Mouse (Mus musculus): ENCODE results near the gene Jph2.
"Not testable (repeated sequence)": the region's sequence is repeated elsewhere in the genome, so short reads cannot be mapped to it uniquely, and the experiment has no call there.

Gene Jph2

DNA sequence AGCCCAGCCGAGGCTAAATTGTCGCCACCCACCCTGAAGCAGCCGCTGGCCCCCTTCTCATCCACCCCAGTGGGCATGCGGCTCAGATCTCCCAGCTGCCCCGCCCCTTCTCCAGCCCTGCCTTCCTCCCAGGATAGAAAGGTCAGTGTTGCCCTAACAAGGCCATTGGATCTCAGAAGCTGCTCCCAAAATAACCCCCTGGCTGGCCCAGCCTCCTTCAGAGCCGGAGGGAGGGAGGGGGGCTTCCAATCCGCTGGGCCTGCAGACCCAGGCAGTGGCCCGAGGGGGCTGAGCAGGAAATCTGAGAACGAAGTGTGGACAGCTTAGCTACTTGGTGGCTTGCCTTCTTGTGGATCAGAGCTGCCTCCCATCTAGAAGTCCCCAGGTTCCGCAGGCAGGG, at the start of gene Jph2:
Gene Jph2 (minus strand): TSS at position 89 of the 400 bp plus-strand sequence.
- DNase-seq = no peak

DNA sequence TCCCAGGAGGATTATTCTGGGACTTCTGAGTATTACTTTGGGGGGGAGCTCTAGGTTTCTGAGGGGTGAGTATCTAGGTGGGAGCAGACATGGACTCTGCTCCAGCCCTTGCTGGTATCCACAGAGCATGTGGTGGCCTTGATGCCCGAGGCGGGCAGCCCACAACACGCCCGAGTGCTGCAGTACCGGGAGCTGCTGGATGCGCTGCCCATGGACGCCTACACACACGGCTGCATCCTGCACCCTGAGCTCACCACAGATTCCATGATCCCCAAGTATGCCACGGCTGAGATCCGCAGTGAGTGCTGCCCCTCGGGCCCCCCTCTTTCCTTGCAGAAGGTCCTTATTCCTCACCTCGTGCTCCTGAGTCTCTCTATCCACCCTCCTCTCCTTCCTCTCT, 49.6 kb upstream of the Jph2 start:
- no peak for DNase-seq

DNA sequence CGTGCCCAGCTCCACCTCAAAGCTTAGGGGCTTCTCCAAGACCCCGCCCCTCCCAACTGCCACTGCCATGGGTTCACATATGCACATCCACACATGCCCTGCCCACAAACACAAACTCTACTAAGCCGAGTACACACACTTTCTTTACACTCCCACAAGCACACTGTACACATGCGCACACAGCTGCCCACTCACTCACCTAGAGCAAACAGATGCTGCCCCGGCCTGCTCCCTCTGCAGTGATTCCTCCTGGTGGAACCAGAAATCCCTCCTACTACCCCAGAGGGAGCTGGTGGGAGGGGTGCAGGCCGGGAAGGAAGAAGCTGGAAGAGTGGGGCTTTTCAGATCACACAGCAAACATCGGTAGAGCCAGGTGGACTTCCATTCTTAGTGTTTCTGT, 46.2 kb upstream of the Jph2 start:
- DNase-seq = no peak

DNA sequence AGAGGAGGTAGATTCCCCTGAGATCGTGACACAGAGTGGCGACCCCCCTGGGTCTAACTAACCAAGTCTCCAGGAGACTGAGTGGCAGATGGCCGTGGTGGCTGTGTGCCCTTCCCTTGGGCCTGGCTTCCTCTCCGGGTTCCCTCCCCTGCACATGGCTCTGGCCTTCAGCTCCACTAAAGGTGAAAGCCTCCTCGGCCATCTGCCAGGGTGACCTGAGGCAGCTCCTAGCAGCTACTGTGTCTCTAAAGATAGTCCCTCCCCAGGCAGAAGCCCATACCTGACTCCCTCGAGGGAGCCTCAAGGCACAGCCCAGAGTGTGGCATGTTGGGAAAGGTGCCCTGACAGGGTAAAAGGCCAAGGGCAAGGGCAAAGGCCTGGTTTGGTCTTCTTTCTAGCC, 45.8 kb upstream of the Jph2 start:
- DNase-seq = no peak

DNA sequence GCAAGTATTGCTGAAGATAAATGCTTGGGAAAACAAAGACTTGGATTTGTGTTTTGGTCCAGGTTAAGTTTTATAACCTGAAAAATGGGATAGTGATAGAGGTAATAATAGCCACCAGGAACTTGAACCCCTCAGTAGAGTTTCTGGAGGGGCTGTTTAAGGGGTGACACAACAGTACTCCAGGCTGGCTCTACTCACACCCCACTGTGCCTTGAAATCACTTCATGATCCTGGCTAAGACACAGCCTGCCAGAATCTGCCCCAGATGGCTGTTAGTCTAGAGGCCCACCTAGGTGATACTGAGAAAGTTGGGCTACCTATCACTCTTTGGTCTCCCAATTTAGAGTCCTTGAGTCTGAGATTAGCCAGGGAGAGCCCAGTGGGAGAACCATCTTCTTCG, 41.7 kb upstream of the Jph2 start:
- no peak for DNase-seq

DNA sequence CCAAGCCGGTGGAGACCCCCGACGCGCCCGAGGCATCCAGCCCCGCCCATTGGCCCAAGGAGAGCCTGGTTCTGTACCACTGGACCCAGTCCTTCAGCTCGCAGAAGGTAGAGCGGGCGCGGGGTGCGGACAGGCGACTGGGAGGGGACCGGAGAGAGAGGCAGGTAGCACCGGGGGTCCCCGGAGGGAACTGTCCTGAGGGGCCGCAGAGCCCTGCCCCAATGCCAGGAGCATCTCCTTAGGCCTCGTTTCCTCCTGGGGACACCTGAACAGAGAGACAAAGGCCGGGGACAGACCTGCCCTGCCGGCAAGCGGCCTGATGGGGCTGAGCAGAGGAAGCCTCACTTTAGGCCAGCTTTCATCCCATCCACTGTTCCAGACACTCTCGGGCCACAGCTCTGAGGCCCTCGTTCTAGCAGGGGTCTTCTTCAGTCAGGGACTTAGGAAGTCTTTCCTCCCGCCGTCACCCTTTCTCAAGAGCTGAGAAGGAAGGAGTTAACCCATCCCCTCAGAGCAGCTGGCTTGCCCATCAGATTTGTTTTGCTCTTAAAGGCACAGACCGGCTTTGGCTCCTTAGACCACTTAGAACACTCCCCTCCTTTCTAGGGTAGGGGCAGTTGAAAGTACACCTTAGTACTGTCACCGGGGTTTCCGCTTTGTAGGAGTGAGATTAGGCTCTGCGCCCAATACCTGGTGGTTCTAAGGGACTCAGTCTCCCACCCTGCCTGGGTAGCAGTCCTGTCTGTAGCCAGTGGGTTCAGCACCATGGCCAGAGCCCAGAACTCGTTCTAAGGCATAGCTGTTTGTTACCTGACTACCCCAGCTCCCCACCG, 41.0 kb upstream of the Jph2 start:
- peak; percentile 38 to 40 for DNase-seq

DNA sequence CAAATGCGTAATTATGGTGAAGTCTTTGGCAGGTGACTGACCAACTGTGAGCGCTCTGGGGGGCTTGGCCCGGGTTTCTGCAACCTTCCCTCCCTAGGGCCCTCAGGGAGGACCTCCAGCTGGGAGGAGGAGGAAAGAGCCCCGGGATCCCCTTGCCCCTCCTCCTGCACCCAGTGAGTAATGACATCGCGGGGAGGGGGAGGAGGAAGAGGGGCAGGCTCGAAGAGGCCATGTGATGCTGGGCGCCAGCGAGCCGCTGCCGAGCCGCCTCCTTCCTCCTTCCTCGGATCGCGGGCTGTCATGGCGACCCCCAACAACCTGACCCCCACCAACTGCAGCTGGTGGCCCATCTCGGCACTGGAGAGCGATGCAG, 40.4 kb upstream of the Jph2 start, which contains the start of gene Gdap1l1:
Gene Gdap1l1 (plus strand): TSS at position 231 of the 373 bp plus-strand sequence.
- DNase-seq = no peak

DNA sequence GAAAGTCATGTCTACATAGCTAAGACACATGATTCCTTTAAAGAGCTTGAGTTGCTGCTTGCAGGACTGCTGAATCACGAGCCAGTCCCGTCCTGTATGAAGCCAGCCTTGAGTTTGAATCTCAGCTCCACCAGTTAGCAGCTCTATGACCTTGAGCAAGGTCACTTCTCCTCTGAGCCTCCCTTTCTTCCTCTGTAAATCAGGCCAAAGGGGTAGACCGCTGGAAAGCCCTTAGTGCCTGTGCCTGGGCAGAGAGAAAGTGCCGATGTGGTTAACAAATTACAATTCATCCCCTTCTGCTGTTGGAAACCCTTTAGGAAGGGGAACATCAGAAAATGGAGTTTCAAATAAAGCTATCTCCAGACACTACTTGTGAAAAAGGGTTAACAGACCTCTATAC, 40.0 kb upstream of the Jph2 start:
- no peak for DNase-seq

DNA sequence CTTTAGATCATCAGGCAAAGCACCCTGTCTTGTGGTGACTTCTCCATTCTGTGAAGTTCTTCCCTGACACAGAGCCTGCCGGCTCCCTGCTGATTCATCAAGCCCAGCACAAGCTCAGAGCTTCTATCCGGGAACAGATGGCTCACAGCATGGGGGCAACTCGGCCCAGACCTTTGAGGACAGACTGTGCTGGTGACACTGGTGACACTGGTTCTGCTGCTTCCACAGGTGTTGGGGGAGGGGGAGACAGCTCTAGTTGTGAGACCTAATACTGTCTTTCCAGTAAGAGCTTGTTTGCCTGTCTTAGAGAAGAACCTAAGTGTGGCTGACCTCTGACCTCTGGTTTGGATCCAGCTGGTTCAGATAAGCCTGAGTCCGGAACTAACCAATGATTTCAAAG, 36.2 kb upstream of the Jph2 start:
- no peak for DNase-seq

DNA sequence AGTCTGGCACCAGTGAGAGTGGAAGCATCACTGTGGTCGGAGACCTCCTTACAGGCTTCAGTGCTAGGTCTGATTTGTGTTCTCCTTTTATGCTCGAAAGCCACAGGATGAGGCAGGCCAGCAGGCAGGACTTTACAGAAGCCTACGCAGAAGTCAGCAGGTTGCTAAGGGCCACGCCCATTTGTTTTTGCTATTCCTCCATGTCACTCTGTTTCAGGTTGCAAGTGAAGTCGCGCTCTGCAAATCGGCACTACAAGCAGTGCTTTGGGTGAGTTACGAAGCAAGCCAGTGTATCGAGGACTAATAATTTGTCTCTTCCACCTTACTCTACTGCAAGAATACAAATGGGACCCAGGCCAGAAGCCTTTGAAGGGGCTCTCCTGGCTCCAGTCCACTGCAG, 33.5 kb upstream of the Jph2 start:
- DNase-seq = no peak

DNA sequence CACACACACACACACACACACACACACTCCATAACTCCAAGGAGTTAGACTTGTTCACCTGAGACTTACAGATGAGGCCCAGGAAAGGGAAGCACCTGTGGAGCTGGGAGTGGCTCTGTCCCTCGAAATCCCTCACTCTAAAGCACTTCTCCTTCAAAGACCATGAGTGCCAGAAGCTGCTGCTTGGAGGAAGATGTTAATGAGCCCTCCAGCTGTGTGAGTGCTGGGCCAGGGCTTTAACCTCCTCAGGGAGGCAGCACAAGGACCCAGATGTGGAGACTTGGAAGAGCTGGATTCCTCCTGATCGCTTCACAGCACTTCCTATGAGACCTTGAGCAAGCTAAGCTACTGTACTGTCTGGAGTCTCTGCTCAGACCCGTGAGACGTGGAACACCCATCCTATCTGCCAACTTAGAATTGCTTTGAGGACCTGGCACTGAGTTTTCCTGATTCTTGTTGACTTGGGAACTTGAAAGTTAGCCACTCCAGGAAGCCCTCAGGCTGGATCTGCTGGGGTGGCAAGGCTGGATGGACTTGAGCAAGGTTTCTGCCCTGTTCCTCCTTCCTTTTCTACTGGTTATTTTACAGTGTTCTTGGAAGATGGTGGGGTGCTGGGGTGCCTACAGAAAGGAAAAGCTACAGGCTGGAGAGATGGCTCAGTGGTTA, 30.7 kb upstream of the Jph2 start:
- no peak for DNase-seq

DNA sequence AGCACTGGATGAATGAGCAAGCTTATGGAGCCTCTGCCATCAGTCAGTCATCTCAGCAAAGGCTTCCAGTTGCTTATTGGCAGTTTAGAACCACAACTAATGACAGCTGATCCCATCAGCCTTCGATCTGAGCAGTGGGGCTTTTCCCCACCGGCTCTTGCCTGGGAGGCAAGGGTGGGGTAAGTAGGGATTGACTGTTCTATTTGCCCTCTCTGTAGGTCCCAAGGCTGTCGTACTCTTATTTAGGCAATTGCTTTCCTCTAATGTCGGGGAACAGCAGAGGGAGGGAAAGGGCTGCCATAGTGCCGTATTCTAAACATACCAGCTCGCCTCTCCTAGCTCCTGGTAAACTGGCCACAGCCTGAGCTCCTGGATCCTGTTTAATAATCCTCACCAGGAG, 26.8 kb upstream of the Jph2 start, which contains the start of gene Oser1:
Gene Oser1 (minus strand): TSS at position 101 of the 400 bp plus-strand sequence.
- DNase-seq = no peak

DNA sequence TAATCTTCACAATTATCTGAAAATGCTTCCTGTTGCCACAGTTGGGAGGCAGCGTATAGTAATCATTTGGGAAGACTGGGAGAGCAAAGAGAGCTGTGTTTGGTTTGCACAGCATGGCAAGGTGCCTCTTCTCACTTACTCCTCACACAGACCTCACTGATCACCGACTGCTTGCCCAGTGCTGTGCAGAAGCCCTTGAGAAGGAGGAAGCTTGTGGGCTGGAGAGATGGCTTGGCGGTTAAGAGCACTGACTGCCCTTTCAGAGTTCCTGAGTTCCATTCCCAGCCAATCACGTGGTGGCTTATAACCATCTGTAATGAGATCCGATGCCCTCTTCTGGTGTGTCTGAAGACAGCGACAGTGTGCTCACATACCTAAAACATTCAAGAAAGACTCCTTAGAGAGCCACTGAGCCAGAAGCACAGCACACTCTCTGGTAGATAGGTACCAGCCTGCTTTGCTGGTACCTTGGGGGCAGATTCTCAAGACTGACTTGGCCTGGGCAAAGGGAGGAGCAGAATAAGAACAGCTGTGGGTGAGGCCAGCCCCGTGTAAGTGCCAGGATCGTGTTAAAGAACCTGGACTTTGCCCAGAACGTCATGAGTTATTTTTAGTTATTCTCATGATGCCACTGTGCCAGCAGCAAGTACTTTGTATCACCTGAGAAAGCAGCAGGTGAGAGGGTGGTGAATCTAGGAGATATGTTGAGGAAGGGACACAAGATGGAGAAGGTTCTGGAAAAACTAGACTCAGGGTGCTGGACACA, 25.3 kb upstream of the Jph2 start:
- DNase-seq = no peak

DNA sequence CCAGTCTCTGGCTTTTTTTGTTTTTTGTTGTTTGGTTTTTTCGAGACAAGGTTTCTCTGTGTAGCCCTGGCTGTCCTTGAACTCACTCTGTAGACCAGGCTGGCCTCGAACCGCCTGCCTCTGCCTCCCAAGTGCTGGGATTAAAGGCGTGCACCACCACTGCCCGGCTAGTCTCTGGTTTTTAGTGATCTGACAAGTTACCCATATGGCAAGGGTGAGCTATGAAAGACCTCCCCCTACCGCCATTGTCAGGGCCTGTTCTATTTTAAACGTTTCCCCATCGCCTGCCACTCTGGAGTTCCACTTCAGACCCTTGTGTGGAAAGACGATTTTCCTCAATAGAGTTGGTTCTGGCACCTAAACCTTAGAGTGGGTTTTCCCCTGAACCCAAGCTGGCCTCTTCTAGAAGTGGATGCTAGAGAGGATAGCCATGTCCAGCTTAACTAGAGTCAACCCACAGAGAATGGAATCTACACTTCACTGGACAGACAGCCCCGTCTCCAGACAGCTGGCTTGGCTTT, 22.6 kb upstream of the Jph2 start:
- DNase-seq = peak; percentile 45 to 49

DNA sequence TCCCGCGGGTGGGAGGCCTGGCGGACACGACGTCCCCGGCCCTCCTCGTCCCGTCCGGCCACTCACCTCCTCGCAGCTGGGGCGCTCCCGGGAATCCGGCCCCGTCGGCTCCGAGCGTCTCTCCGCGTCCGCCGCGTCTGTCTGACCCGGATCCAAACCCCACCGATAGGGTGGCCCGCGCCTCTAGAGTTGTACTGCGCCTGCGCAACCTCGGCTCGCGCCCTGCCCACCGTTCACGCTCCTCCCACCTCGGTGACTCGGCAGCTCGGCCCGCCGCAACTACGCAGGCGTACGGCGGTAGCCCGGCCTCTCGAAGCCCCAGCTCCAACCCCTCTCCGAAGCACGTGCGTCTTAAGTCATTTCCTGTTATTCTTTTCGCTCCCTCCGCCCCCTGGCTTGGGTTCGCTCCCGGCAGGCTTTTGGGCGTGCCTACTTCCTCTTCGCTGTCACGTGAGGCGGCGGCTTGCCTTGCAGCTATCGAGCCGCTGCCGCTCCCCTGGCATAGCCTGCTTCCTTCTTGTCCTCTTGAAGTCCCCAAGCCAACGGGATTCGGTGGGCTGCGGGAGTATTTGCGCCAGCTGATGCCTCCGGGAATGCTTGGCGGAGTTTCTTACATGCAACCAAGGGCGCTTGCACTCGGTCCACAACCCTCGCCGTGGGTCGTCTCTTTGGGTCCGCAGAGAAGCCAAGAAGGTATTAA, 21.7 kb upstream of the Jph2 start:
- DNase-seq = peak; percentile 99

DNA sequence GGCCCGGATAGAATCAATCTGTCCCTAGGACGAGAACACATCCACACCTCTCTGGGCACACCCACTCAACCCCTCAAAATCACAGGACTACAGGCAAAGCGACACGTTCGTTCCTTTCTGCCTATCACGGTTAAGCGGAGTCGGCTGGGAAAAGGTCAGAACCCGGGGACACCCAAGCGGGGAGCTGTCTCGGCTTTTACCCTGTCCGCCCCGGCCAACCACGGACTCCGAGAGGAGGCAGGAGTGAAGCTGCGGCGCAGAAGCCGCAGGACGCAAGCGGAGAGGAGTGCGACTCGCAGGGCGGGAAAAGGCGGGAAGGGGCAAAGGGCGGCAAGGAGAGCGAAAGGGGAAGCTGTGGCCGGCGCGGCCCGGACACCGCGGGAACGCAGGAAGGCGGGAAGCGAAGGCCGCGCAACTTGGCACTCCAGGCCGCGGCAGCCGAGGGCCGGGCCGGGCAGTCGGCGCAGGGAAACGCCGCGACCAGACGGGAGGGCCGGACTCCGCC, 21.1 kb upstream of the Jph2 start:
- DNase-seq = peak in 1 of 2 experiments; percentile 53

DNA sequence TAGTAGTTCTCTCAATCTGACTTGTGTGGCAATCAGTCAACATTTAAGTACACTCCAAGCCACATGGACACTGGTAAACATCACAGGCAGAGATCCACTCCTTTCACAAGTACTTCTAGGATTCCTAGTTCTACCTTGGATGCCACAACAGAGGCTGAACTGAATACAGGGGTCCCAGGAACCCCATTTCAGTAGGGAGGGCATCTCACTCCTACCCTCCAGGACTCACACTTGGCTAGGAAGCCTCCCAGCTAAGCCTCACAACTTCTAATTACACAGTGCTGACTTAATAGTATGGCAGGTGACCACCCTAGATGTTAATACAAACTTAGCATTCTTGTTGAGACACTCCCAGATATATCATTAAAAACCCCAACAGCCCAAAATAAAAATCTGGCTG, 20.0 kb upstream of the Jph2 start:
- DNase-seq = no peak

DNA sequence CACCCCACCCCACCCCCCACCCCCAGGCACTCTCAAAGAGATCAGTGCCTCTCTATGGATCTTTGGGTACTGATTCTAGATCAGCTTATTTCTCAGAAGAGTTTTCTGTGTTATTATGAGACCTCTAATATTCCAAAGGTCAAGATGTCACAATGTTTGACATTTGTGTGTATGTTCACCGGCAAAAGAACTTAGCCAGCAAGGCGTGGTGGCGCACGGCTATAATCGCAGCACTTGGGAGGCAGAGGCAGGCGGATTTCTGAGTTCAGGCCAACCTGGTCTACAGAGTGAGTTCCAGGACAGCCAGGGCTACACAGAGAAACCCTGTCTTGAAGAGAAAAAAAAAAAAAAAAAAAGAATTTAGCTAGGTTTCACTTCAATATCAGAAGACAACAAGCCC, 19.2 kb upstream of the Jph2 start:
- DNase-seq = no peak

DNA sequence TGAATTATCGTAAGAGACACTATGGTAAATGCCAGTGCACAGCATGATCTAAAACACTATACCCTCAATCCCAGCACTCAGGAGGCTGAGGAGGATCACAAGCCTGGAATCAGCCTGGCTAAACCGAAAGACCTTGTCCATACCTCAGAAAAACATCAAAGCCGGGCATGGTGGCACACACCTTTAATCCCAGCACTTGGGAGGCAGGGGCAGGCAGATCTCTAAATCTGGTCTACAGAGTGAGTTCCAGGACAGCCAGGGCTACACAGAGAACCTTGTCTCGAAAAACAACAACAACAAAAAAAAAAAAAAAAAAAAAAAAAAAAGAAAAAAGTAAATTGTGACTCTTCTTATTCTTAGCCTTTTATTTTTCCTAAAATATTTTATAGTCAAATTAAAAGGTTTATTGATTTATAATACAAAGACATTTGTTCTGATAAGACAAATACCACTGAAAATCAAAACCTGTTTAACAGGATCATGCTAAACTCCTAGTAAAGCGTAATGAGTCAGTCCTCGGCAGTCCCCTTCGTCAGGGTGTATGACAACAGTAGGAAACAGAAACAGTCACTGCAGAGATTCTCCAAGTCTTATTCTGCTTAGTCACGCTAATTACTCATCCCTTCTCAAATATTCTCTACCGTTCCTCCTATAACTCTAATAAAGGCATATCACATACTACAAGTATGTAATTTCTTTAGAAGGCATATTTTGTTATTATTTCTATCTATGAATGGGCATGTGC, 15.2 kb upstream of the Jph2 start:
- DNase-seq = no peak

DNA sequence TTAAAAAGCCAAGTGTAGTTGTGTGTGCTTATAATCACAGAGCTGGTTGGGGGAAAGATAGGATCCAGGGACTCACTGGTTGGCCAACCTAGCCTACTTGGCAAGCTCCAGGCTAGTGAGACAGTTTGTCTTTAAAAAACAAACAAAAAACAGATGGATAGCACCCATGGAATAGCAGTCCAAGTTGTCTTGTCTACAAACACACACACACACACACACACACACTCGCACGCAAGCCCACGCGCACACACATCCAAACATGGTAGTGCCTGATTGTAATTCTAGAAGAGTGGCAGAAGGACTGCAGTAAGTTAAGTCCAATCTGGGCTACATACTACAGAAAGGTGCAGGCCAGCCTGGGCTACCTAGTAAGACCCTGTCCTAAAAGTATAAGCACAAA, 14.6 kb upstream of the Jph2 start:
- DNase-seq = no peak

DNA sequence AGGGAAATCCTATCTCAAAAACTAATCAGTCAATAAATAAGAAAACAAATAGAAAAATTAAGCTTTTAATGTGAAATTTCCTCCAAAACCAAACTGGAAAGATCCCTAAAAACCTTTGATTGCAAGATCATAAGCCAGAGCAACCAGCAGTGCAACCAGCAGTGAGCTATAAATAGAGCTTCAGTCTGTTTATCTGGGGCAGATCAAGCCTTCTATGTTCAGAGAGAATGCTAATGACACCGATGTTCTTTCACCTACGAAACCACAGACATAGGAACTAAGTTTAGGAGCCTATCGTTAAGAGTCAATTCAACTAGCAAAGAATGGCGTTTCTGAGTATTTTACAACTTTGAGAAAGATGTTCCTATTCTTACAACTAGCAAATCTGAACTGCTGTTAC, 14.0 kb upstream of the Jph2 start:
- DNase-seq = no peak

DNA sequence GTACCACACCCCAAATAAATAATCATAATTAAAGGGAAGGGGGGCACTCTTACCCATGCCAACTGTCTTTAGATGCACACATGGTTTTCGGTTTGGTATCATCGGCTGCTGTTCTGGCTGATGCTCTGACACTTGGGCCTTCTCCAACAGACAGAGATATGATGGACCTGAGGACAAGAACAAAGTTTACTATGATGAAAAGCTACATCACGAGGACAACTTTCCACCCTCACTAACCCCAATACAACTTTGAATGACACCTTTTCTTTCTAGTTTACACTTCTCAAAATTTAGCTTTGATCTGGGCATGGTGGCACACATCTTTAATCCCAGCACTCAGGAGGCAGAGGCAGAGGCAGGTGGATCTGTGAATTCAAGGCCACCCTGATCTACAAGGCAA, 13.6 kb upstream of the Jph2 start:
- not testable (repeated sequence) for DNase-seq
